24 mouse cellular contexts compared by ENCODE assay signal in genomic region chr5:28042021-28042420, GRCm38 (mm10).
"Had no signal": no experiment of that assay in that cellular context is flagged by ENCODE, and none has a peak within 500 bp of the region (broad histone marks: within the 10 kb centered on the region; RNA-seq: fewer than 3 reads in every experiment).

No protein-coding gene starts in this region.

- H3K36me3 ChIP-seq: limb, embryonic 12.5 days; limb, embryonic 15.5 days; liver, embryonic 15.5 days; midbrain, embryonic 13.5 days; neural tube, embryonic 13.5 days; stomach, embryonic 15.5 days had no signal

- ATAC-seq: inflammation-experienced regulatory T-cells, adult 6 months; midbrain, embryonic 13.5 days; midbrain, embryonic 16.5 days had no signal

- H3K27ac ChIP-seq: limb, embryonic 12.5 days; limb, embryonic 15.5 days; liver, embryonic 15.5 days; macrophage; midbrain, embryonic 10.5 days; midbrain, embryonic 13.5 days; neural tube, embryonic 13.5 days; stomach, embryonic 15.5 days had no signal

- H3K9ac ChIP-seq: limb, embryonic 12.5 days; limb, embryonic 15.5 days; liver, embryonic 15.5 days; midbrain, embryonic 13.5 days; neural tube, embryonic 13.5 days; stomach, embryonic 15.5 days had no signal

- H3K9me3 ChIP-seq: limb, embryonic 15.5 days; liver, embryonic 15.5 days; stomach, embryonic 15.5 days had no signal

- DNase-seq: kidney, adult 18-20 months; kidney, adult 9 months; kidney, postnatal 14 days; kidney, postnatal 4 days; left cerebral cortex, postnatal 4 days; lung, adult 2 months; retina, postnatal 1 day; right cerebral cortex, postnatal 25 days; spleen, adult 18-20 months; thymus, adult 2 months; thymus, postnatal 14 days; thymus, postnatal 4 days had no signal

- H3K4me3 ChIP-seq: limb, embryonic 12.5 days; limb, embryonic 15.5 days; liver, embryonic 15.5 days; megakaryocyte, embryonic 14.5 days; midbrain, embryonic 10.5 days; midbrain, embryonic 13.5 days; myocyte; neural tube, embryonic 13.5 days; stomach, embryonic 15.5 days had no signal

- H3K27me3 ChIP-seq: limb, embryonic 12.5 days; limb, embryonic 15.5 days; midbrain, embryonic 13.5 days; neural tube, embryonic 13.5 days; stomach, embryonic 15.5 days had no signal

- H3K4me2 ChIP-seq: limb, embryonic 12.5 days; limb, embryonic 15.5 days; midbrain, embryonic 13.5 days; neural tube, embryonic 13.5 days; stomach, embryonic 15.5 days had no signal

- H3K4me1 ChIP-seq: neural tube, embryonic 13.5 days had no signal
